Mouse (Mus musculus): Measurements from ENCODE around the gene Rps6kb1. TPM values are rescaled to one million over a fixed set of nuclear protein-coding genes. Genes with fewer than 3 reads are reported as not detected.

The Rps6kb1 gene
- polyA plus RNA-seq, 1 experiment from 2014 or later = 54.1 TPM

DNA sequence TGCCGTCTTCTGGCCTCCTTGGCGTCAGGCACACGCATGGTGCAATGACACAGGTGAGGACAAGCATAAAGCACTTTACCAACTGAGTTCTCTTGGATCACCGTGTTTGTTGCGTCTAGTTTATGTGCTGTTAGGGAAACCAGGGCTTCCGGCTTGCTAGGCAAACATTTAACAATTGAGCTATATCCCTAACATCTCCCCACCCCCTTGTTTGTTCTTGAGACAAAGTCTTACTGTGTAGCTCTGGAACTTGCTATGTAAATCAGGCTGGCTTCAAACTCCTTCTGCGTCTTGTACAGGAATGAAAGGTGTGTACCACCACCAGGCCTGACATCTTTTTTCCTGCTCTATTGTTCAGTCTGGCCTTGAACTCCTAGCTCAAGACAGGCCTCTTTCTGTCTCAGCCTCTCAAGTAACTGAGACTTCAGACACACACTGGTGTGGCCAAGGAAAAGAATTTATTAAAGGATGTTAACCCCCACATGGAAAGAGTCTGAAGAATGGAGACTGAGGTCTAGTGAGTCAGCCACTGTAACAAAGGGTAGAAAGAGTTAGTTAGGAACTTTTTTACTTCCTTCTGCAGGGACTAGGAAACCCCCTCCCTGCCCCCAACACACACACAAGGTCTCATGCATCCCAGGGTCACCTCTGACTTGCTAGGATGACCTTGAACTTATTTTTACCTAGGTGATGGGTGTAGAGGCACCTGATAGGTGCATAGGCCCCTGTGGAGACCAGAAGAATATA is 31.2 kb upstream of the Rps6kb1 start:
- Histone ChIP-seq H3K4me3 (ENCODE audit: low read depth, low read length) (no peak overlapping the region), H3K9ac (ENCODE audit: low read length) (no peak overlapping the region), H3K4me1 (ENCODE audit: control insufficient read depth, insufficient read depth, low read length) (no peaks in the 10 kb centered on the region), H3K27me3 (ENCODE audit: control insufficient read depth, insufficient read depth, low read length) (no peaks in the 10 kb centered on the region), H3K4me2 (no peak overlapping the region), H3K9me3 (ENCODE audit: control insufficient read depth, low read length) (no peaks in the 10 kb centered on the region), H3K36me3 (ENCODE audit: control insufficient read depth, insufficient read depth, low read length) (no peaks in the 10 kb centered on the region), H3K27ac (ENCODE audit: low read depth, low read length) (no peak overlapping the region)
- no peak for DNase-seq (ENCODE audit: low spot score, missing footprints)
- ATAC-seq (ENCODE audit: low FRiP score) = no peak
- WGBS = 79% methylated on average over 7 of the region's 7 CpGs

- H3K27ac ChIP-seq (ENCODE audit: low read depth, low read length) = no peak overlapping the region
- WGBS = 70% methylated on average over 2 of the region's 2 CpGs
- no peak overlapping the region for H3K4me3 ChIP-seq (ENCODE audit: low read depth, low read length)
- ATAC-seq (ENCODE audit: low FRiP score) (no peak), DNase-seq (ENCODE audit: low spot score, missing footprints) (no peak)
- H3K4me1 ChIP-seq (ENCODE audit: control insufficient read depth, insufficient read depth, low read length) = no peaks in the 10 kb centered on the region
- H3K9ac ChIP-seq (ENCODE audit: low read length) = no peak overlapping the region
- H3K4me2 ChIP-seq = no peak overlapping the region
- H3K36me3 ChIP-seq (ENCODE audit: control insufficient read depth, insufficient read depth, low read length) = no peaks in the 10 kb centered on the region
- no peaks in the 10 kb centered on the region for H3K27me3 ChIP-seq (ENCODE audit: control insufficient read depth, insufficient read depth, low read length)
- no peaks in the 10 kb centered on the region for H3K9me3 ChIP-seq (ENCODE audit: control insufficient read depth, low read length)
These were observed 29.8 kb upstream of the Rps6kb1 start for GRCm38 (mm10) chr11:86574408-86574807.

GRCm38 (mm10) chr11:86573646-86574231 is 29.1 kb upstream of the Rps6kb1 start:
- H3K4me1 ChIP-seq (ENCODE audit: control insufficient read depth, insufficient read depth, low read length) = no peaks in the 10 kb centered on the region
- H3K27me3 ChIP-seq (ENCODE audit: control insufficient read depth, insufficient read depth, low read length) = no peaks in the 10 kb centered on the region
- no peak overlapping the region for H3K9ac ChIP-seq (ENCODE audit: low read length)
- H3K9me3 ChIP-seq (ENCODE audit: control insufficient read depth, low read length) = no peaks in the 10 kb centered on the region
- DNase-seq (ENCODE audit: low spot score, missing footprints) = no peak
- WGBS = 95% methylated on average over 6 of the region's 6 CpGs
- no peak overlapping the region for H3K27ac ChIP-seq (ENCODE audit: low read depth, low read length)
- no peak for ATAC-seq (ENCODE audit: low FRiP score)
- H3K4me3 ChIP-seq (ENCODE audit: low read depth, low read length) = no peak overlapping the region
- no peaks in the 10 kb centered on the region for H3K36me3 ChIP-seq (ENCODE audit: control insufficient read depth, insufficient read depth, low read length)
- no peak overlapping the region for H3K4me2 ChIP-seq

DNA sequence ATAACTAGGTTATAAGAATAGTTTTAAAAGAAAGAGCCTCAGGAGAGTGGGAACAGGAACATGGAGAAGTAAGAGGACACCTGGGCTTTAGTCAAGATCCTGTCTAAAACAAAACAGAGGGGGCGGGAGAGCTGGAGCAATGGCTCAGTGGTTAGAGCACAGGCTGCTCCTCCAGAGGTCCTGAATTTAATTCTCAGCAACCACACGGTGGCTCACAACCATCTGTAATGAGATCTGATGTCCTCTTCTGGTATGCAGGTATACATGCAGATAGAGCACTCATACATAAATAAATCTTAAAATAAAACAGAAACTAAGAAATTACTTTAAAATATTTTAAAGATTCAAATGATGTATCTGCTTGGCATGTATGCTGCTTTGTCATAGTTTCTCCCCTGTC is 28.0 kb upstream of the Rps6kb1 start:
- no peak overlapping the region for H3K9ac ChIP-seq (ENCODE audit: low read length)
- WGBS = 74% methylated on average over 2 of the region's 2 CpGs
- no peaks in the 10 kb centered on the region for H3K4me1 ChIP-seq (ENCODE audit: control insufficient read depth, insufficient read depth, low read length)
- no peaks in the 10 kb centered on the region for H3K27me3 ChIP-seq (ENCODE audit: control insufficient read depth, insufficient read depth, low read length)
- H3K36me3 ChIP-seq (ENCODE audit: control insufficient read depth, insufficient read depth, low read length) = no peaks in the 10 kb centered on the region
- no peak for DNase-seq (ENCODE audit: low spot score, missing footprints)
- no peaks in the 10 kb centered on the region for H3K9me3 ChIP-seq (ENCODE audit: control insufficient read depth, low read length)
- no peak overlapping the region for H3K27ac ChIP-seq (ENCODE audit: low read depth, low read length)
- no peak overlapping the region for H3K4me3 ChIP-seq (ENCODE audit: low read depth, low read length)
- ATAC-seq (ENCODE audit: low FRiP score) = no peak
- no peak overlapping the region for H3K4me2 ChIP-seq

DNA sequence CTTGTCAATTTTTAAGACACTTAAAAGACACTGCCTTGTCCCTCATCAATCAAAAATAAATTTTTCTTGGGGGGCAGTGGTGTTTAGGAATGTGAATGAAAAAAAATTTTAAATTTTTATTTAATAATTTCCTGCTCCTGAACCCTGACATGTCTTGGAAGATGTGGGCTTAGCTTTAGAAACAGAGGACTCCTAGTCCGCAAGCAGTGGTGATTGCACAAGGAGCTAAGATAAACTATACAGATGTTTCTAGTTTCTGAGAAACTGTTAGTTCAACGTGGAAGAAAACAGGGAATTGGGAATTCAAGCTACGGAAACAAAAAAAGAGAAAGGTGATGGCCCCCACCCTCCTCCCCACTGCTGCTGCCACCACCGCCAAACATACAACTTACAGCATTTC is 27.3 kb upstream of the Rps6kb1 start:
- Histone ChIP-seq H3K27ac (ENCODE audit: low read depth, low read length) (no peak overlapping the region), H3K36me3 (ENCODE audit: control insufficient read depth, insufficient read depth, low read length) (no peaks in the 10 kb centered on the region), H3K27me3 (ENCODE audit: control insufficient read depth, insufficient read depth, low read length) (no peaks in the 10 kb centered on the region), H3K4me1 (ENCODE audit: control insufficient read depth, insufficient read depth, low read length) (no peaks in the 10 kb centered on the region), H3K4me3 (ENCODE audit: low read depth, low read length) (no peak overlapping the region), H3K9ac (ENCODE audit: low read length) (no peak overlapping the region), H3K4me2 (no peak overlapping the region), H3K9me3 (ENCODE audit: control insufficient read depth, low read length) (no peaks in the 10 kb centered on the region)
- no peak for ATAC-seq (ENCODE audit: low FRiP score)
- 85% methylated on average over 4 of the region's 4 CpGs for WGBS
- no peak for DNase-seq (ENCODE audit: low spot score, missing footprints)

DNA sequence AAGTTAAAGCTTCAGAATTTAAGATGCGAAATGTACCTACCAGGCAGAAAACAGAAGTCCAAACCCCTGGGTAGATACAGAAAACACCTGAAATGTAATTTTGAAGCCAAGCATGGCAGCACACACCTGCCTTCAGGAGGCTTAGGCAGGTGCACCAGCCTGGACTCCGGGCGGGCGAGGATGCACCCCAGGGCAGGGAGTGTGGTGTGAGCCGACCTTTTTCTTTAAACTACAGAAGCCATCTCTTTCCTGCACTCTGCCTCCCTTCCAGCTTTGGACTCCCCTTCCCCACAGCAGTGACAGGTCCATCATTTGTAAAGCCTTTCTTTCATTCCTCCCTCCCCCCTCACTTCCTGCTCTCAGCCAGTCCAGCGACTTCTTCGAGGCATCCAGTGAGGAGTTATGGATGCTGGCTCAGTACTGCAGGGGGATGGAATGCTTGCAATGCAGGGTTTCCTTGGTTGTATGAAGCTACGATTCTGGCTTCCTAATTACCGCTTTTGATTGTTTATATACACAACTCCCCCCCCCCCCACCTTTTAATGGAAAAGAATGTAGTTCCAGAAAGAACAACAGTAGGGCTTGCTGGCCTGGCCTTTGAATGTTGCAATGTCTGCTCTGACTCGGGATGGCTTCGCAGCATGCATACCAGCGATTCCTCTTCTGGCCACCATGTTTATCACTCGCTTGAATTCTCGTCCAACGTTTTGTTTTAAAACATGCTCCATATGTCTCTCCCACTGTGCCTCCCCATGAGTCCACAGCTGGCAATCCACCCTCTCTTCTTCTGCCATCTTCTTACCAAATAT is 26.6 kb upstream of the Rps6kb1 start:
- no peak overlapping the region for H3K27ac ChIP-seq (ENCODE audit: low read depth, low read length)

GRCm38 (mm10) chr11:86570261-86570746 is 25.7 kb upstream of the Rps6kb1 start:
- DNase-seq (ENCODE audit: low spot score, missing footprints) (no peak), ATAC-seq (ENCODE audit: low FRiP score) (no peak)
- H3K9me3 ChIP-seq (ENCODE audit: control insufficient read depth, low read length) = no peaks in the 10 kb centered on the region
- H3K36me3 ChIP-seq (ENCODE audit: control insufficient read depth, insufficient read depth, low read length) = no peaks in the 10 kb centered on the region
- H3K9ac ChIP-seq (ENCODE audit: low read length) = no peak overlapping the region
- H3K4me2 ChIP-seq = no peak overlapping the region
- no peak overlapping the region for H3K27ac ChIP-seq (ENCODE audit: low read depth, low read length)
- no peaks in the 10 kb centered on the region for H3K4me1 ChIP-seq (ENCODE audit: control insufficient read depth, insufficient read depth, low read length)
- no peak overlapping the region for H3K4me3 ChIP-seq (ENCODE audit: low read depth, low read length)
- no peaks in the 10 kb centered on the region for H3K27me3 ChIP-seq (ENCODE audit: control insufficient read depth, insufficient read depth, low read length)
- 76% methylated on average over 9 of the region's 9 CpGs for WGBS

More for the DNA sequence above, 26.6 kb upstream of the Rps6kb1 start:
- H3K9ac ChIP-seq (ENCODE audit: low read length) = no peak overlapping the region
- no peaks in the 10 kb centered on the region for H3K36me3 ChIP-seq (ENCODE audit: control insufficient read depth, insufficient read depth, low read length)
- no peaks in the 10 kb centered on the region for H3K9me3 ChIP-seq (ENCODE audit: control insufficient read depth, low read length)
- H3K4me2 ChIP-seq = no peak overlapping the region
- DNase-seq (ENCODE audit: low spot score, missing footprints) = no peak
- H3K4me1 ChIP-seq (ENCODE audit: control insufficient read depth, insufficient read depth, low read length) = no peaks in the 10 kb centered on the region
- 64% methylated on average over 15 of the region's 15 CpGs for WGBS
- no peak for ATAC-seq (ENCODE audit: low FRiP score)
- H3K27me3 ChIP-seq (ENCODE audit: control insufficient read depth, insufficient read depth, low read length) = no peaks in the 10 kb centered on the region
- no peak overlapping the region for H3K4me3 ChIP-seq (ENCODE audit: low read depth, low read length)

DNA sequence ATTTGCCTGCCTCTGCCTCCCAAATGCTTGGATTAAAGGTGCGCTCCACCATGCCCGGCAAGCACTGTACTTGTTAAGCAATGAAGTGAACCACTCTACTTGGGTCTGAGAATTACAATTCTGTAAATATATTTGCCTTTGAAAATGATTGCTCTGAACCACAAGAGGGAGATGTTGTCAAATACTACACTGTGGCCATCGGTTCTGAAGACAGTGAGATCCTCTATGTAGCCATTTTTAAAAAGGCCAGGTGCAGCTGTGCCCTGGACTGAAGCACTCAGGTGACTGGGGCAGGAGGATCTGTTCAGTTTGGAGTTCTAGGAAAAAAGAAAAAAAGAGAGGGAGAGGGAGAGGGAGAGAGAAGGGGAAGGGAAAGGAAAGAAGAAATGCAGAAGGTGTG is 23.8 kb upstream of the Rps6kb1 start:
- Histone ChIP-seq H3K27ac (ENCODE audit: low read depth, low read length) (no peak overlapping the region), H3K4me2 (no peak overlapping the region), H3K9ac (ENCODE audit: low read length) (no peak overlapping the region), H3K4me3 (ENCODE audit: low read depth, low read length) (no peak overlapping the region), H3K4me1 (ENCODE audit: control insufficient read depth, insufficient read depth, low read length) (no peaks in the 10 kb centered on the region), H3K9me3 (ENCODE audit: control insufficient read depth, low read length) (no peaks in the 10 kb centered on the region), H3K27me3 (ENCODE audit: control insufficient read depth, insufficient read depth, low read length) (no peaks in the 10 kb centered on the region), H3K36me3 (ENCODE audit: control insufficient read depth, insufficient read depth, low read length) (no peaks in the 10 kb centered on the region)
- 80% methylated on average over 3 of the region's 3 CpGs for WGBS
- no peak for DNase-seq (ENCODE audit: low spot score, missing footprints)
- ATAC-seq (ENCODE audit: low FRiP score) = no peak

- H3K4me1 ChIP-seq (ENCODE audit: control insufficient read depth, insufficient read depth, low read length) = no peaks in the 10 kb centered on the region
- no peaks in the 10 kb centered on the region for H3K9me3 ChIP-seq (ENCODE audit: control insufficient read depth, low read length)
- no peak overlapping the region for H3K4me2 ChIP-seq
- H3K36me3 ChIP-seq (ENCODE audit: control insufficient read depth, insufficient read depth, low read length) = no peaks in the 10 kb centered on the region; the same call in 1 of the 2 replicates
- WGBS = 91% methylated on average over 4 of the region's 4 CpGs
- no peaks in the 10 kb centered on the region for H3K27me3 ChIP-seq (ENCODE audit: control insufficient read depth, insufficient read depth, low read length)
- no peak overlapping the region for H3K27ac ChIP-seq (ENCODE audit: low read depth, low read length)
- H3K4me3 ChIP-seq (ENCODE audit: low read depth, low read length) = no peak overlapping the region
- no peak overlapping the region for H3K9ac ChIP-seq (ENCODE audit: low read length)
- no peak for DNase-seq (ENCODE audit: low spot score, missing footprints)
- ATAC-seq (ENCODE audit: low FRiP score) = no peak
These were observed 13.7 kb upstream of the Rps6kb1 start for GRCm38 (mm10) chr11:86558258-86558657.

Measured in midbrain, embryonic 11.5 days (tissue).